Mouse (Mus musculus) limb, embryonic 11.5 days (tissue): ENCODE data around the gene Gm5134. TPM values are rescaled to one million over a fixed set of nuclear protein-coding genes. Genes with fewer than 3 reads are reported as not detected.

Source experiments
- ATAC-seq: fragments of 200-750 bp; cut with Nextera tagmentation; 2 replicates; pipeline ENCODE4 v1.8.0; 2017; ENCODE audit warnings: low read depth; ENCODE audit not compliant: insufficient number of reproducible peaks, low FRiP score, low TSS enrichment
- DNase-seq: peaks from one replicate; pipeline ENCODE4 v3.0.0-alpha.2; 2015; ENCODE audit warnings: low spot score
- H3K27ac ChIP-seq: fragments of 300-500 bp; sonication (generic); replicated peaks from 2 replicates; pipeline ENCODE4 v1.5.1; 2014; ENCODE audit warnings: low read depth, mild to moderate bottlenecking, low read length
- H3K27me3 ChIP-seq: fragments of 300-500 bp; sonication (generic); 2 replicates; pipeline ENCODE4 v1.6.1; 2014; ENCODE audit warnings: mild to moderate bottlenecking, low read length, mixed read lengths; ENCODE audit not compliant: control insufficient read depth, insufficient read depth
- H3K36me3 ChIP-seq: fragments of 300-500 bp; sonication (generic); 2 replicates; pipeline ENCODE4 v1.6.1; 2014; ENCODE audit warnings: mild to moderate bottlenecking, low read length, moderate library complexity, mixed read lengths; ENCODE audit not compliant: control insufficient read depth, insufficient read depth
- H3K4me1 ChIP-seq: fragments of 300-500 bp; sonication (generic); 2 replicates; pipeline ENCODE4 v1.6.1; 2014; ENCODE audit warnings: low read length, mixed read lengths; ENCODE audit not compliant: control insufficient read depth, insufficient read depth
- H3K4me2 ChIP-seq: fragments of 300-500 bp; sonication (generic); 2 replicates; pipeline ENCODE4 v1.6.1; 2014; ENCODE audit warnings: low read depth, mild to moderate bottlenecking, moderate library complexity; ENCODE audit not compliant: severe bottlenecking
- H3K4me3 ChIP-seq: fragments of 300-500 bp; sonication (generic); 2 replicates; pipeline ENCODE4 v1.5.1; 2014; ENCODE audit warnings: low read depth, low read length
- H3K9ac ChIP-seq: fragments of 300-500 bp; sonication (generic); 2 replicates; pipeline ENCODE4 v1.6.1; 2014; ENCODE audit warnings: mild to moderate bottlenecking, low read length
- H3K9me3 ChIP-seq: fragments of 300-500 bp; sonication (generic); 2 replicates; pipeline ENCODE4 v1.6.1; 2016; ENCODE audit warnings: low read length; ENCODE audit not compliant: control insufficient read depth
- WGBS: fragments of 180-500 bp; shearing (Covaris S2); extraction: QIAGEN DNeasy Blood & Tissue Kit; methylation state at CpG from one replicate; pipeline ENCODE4 v1.1.7; 2014; 5-methylcytosine and 5-hydroxymethylcytosine counted together
- polyA plus RNA-seq: library from polyadenylated mRNA; unstranded; fragments of >200 nt; fragmentation: Nextera tagmentation; extraction: Ambion mirVana; gene quantifications from 2 replicates; pipeline ENCODE4 v1.2.1, GENCODE M21; 2014

Gene Gm5134
- polyA plus RNA-seq, 1 experiment from 2014 or later = not detected

DNA sequence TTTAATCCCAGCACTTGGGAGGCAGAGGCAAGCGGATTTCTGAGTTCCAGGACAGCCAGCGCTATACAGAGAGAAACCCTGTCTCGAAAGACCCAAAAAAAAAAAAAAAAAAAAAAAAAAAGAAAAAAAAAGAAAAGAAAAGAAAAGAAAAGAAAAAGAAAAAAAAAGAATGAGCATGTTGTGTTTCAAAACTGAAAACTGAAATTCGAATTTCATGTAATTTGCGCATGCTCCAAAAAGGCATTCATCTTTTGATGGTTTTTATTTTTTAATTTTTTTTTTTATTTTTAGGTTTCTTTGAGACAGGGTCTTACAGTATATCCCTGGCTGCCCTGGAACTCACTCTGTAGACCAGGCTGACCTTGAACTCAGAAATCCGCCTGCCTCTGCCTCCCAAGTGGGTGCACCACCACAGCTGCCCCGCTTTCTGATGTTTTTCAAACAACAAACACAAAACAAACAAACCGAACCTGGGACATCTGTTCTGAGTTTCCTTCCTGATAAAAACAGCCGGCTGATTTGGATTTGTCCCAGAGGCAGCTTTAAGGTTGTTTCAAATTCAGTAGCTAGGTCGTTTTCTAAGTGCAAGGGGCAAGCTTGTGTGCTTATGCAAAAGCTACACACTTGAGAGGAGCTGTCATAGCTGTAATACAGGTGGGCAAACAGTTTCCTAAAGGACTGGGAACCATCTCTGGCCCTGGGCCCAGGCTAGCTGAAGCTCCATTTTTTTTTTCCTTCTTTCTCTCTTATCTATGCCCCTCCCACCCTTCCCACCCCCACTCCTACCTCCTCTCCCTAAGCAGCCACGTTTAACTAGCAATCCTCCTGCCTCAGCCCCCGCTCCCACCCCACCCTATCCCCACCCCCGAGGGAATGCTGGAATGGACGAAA is 77.4 kb downstream of the Gm5134 start:
- ATAC-seq = no peak; the same call in 1 of the 2 replicates
- no peaks in the 10 kb centered on the region for H3K36me3 ChIP-seq
- DNase-seq = peak; percentile 29
- peak overlapping the region; percentile 85 for H3K4me2 ChIP-seq
- no peaks in the 10 kb centered on the region for H3K27me3 ChIP-seq
- 52% methylated on average over 14 of the region's 14 CpGs for WGBS
- H3K9me3 ChIP-seq = no peaks in the 10 kb centered on the region
- H3K4me1 ChIP-seq = peaks cover 2% of the 10 kb centered on the region; the same call in 1 of the 2 replicates
- H3K27ac ChIP-seq = 0 out of 2 replicates have a peak overlapping the region, but pooled peaks have one; percentile 14
- peak overlapping the region; percentile 74 for H3K4me3 ChIP-seq
- H3K9ac ChIP-seq = peak overlapping the region; percentile 90

DNA sequence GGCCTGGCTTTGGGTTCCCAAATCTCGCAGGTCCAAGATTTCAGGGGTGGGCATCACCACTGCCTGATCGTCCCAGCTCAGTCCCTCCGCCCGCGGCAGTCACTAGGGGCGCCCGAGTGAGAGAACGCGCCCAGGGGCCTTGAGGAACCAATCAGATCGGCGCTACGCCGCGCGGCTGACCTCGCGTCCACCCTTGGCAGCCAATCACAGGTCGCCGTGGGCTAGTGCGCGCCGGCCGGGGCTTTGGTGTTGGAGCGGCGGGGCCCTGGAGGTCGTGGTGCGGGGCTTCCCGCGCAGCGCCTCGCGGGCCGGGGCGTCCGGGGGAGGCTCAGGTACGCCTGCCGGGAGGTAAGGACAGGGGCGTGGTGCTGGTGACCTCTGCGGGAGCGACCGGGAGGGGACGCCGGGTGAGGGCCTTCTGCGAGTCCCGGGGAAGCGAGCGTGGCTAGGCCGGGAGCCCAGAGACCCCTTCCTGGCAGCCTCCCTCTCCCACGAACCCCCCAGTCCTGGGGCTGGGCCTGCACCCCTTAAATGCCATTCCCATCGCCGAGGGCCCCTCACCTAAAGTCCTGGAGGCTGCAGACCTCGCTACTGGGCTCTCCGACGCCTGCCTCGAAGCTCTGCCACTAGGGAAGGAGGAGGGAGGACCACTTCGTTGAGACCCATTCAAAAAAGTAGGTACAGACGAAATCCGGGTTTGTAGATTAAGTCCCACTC is 78.2 kb downstream of the Gm5134 start, which contains the start of gene Zfp280b:
Zfp280b (plus strand) TSS at position 249 of the 717 bp plus-strand sequence.
- Histone ChIP-seq H3K27me3 (no peaks in the 10 kb centered on the region), H3K36me3 (no peaks in the 10 kb centered on the region), H3K4me2 (peak within 1 kb of the TSS; percentile 85), H3K27ac (peak within 1 kb of the TSS; percentile 14; the same call in 1 of the 2 replicates), H3K9me3 (no peaks in the 10 kb centered on the region), H3K4me3 (peak within 1 kb of the TSS; percentile 74), H3K4me1 (peaks cover 2% of the 10 kb centered on the region; the same call in 1 of the 2 replicates), H3K9ac (peak within 1 kb of the TSS; percentile 90)
- WGBS = under 1% methylated on average over 52 of the region's 58 CpGs
- ATAC-seq (peak; percentile 94), DNase-seq (peak; percentile 98)

DNA sequence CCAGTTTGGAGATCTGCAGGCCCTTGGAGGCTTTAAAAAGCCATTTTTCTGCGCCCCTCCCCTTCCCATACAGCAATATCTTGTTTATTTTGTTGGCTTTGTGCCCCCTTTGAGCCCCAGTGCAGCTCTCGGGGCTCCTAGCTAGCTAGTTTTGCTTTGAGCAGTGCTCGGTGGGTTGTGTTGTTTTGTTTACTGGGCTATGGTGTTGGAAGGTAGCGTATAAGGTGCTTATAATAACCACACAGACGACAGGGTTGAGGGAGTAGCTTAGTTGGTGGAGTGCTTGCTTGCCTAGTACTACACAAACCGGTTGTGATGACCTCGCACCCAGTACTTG is 78.8 kb downstream of the Gm5134 start:
- H3K4me1 ChIP-seq = peaks cover 2% of the 10 kb centered on the region; the same call in 1 of the 2 replicates
- WGBS = 26% methylated on average over 7 of the region's 7 CpGs
- H3K4me2 ChIP-seq = peak overlapping the region; percentile 85
- DNase-seq = no peak
- H3K9me3 ChIP-seq = no peaks in the 10 kb centered on the region
- H3K27me3 ChIP-seq = no peaks in the 10 kb centered on the region
- H3K4me3 ChIP-seq = peak overlapping the region; percentile 74
- no peak for ATAC-seq
- peaks cover 2% of the 10 kb centered on the region for H3K36me3 ChIP-seq
- H3K9ac ChIP-seq = peak overlapping the region; percentile 90
- H3K27ac ChIP-seq = no peak overlapping the region; the same call in 1 of the 2 replicates

DNA sequence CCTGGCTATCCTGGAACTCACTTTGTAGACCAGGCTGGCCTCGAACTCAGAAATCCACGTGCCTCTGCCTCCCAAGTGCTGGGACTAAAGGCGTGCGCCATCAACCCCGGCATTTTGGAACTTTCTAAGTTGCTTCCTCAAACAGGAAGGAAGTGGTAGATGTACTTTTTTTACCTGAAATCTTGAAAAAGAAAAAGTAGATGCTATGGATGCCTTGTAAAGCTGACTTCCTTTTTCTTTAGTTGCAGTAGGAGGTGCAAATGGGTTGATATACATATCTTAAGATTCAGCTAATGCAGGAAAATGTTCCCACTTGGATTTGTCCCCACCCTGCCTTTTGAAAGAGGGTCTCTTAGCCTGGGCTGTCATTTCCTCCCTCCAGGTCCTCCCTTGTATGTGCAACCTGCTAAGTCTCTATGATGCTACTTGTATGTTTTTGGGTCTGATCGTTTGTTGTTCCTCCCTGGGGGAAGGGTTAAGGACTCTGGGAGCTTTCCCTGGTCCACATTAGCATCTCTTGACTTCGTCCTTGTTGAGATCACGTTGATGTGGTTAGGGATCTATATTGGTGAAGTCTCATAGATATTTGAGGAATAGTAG is 79.8 kb downstream of the Gm5134 start:
- Histone ChIP-seq H3K27me3 (no peaks in the 10 kb centered on the region), H3K27ac (no peak overlapping the region), H3K36me3 (peaks cover 12% of the 10 kb centered on the region), H3K4me1 (no peaks in the 10 kb centered on the region), H3K4me3 (no peak overlapping the region), H3K9ac (no peak overlapping the region), H3K9me3 (no peaks in the 10 kb centered on the region), H3K4me2 (no peak overlapping the region)
- DNase-seq (no peak), ATAC-seq (no peak)
- WGBS = 94% methylated on average over 8 of the region's 8 CpGs

DNA sequence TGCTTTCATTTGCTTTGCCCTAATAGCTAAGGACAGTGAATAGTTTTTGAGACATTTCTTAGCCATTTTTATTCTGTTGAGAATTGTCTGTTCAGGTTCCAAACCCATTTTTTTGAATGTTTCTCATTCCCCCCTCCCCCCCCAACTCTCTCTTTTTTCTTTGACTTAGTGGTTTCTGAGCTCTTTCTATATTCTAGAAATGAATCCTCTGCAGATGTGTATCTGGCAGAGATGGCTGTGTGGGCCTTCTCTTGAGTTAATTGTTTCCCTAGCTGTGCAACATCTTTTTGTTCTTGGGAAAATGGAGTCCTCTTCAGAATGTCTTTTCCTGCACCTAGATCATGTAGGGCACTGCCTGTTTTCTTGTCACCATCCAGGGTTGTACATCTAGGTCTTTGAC is 81.0 kb downstream of the Gm5134 start:
- DNase-seq = no peak
- H3K36me3 ChIP-seq = peaks cover 23% of the 10 kb centered on the region
- no peak for ATAC-seq
- no peaks in the 10 kb centered on the region for H3K4me1 ChIP-seq
- H3K4me2 ChIP-seq = no peak overlapping the region
- H3K9ac ChIP-seq = no peak overlapping the region
- H3K4me3 ChIP-seq = no peak overlapping the region
- H3K9me3 ChIP-seq = no peaks in the 10 kb centered on the region
- no peak overlapping the region for H3K27ac ChIP-seq
- H3K27me3 ChIP-seq = no peaks in the 10 kb centered on the region

DNA sequence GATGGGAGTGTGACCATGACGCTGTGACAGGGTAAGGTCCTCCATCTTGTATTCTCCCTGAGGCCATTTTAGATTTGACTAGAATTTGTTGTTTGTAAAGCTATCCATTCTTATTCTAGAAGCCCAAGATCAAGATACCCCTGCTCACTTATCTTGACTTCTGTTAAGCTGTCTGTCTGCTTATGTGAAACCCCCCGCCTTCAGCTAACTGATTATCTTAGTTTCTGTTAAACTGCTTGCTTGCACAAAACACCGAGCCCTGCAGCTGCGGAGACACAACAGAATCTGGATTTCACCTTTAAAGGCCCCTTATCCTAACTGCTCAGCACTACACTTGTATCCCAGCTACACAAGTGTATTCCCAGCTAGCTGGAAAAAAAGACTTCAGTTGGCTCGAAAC is 82.6 kb downstream of the Gm5134 start:
- H3K27ac ChIP-seq = no peak overlapping the region
- H3K4me3 ChIP-seq = no peak overlapping the region
- H3K36me3 ChIP-seq = peaks cover 28% of the 10 kb centered on the region
- no peak overlapping the region for H3K9ac ChIP-seq
- WGBS = 96% methylated on average over 5 of the region's 5 CpGs
- ATAC-seq (no peak), DNase-seq (no peak)
- no peaks in the 10 kb centered on the region for H3K9me3 ChIP-seq
- H3K27me3 ChIP-seq = no peaks in the 10 kb centered on the region
- H3K4me1 ChIP-seq = no peaks in the 10 kb centered on the region
- no peak overlapping the region for H3K4me2 ChIP-seq

DNA sequence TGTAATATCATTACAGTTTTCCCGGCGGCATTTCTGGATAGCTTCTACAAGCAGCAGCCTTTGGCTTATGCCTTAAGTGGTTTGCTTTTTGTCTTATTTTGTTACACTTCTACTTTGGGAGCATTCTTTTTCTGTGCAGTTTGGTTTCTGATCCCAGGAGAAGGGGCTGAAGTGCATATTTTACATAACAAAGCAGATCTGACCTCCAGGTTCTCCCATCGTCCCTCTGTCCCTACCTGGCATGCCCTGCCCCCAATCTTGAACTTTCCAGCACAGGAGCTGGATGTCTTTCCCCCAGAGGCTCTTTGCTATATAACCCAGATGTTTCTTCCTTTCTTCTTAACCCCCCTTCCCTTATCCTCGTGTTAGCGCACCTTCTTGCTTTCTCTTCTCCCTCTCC is 91.0 kb downstream of the Gm5134 start:
- WGBS = 45% methylated on average over 5 of the region's 5 CpGs

DNA sequence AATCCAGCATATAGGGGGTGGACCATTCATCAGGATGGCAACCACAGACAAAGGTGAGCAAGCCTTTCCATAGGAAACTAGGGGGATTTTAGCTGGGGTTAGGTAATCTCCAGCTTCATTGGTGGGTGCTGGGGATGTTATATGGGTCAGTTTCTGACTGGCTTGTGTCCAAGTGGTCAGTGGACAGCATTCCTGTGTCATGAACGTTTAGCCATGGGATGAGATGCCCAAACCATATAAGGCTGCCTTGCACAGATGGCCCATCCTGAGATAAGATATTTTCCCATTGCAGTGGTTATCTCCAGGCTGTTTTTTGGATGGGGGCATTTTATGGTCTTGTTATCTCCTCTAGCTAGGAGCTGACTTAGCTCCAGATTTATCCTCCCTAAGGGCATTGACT is 92.4 kb downstream of the Gm5134 start:
- DNase-seq (no peak), ATAC-seq (no peak)
- Histone ChIP-seq H3K9ac (no peak overlapping the region), H3K9me3 (no peaks in the 10 kb centered on the region), H3K4me1 (no peaks in the 10 kb centered on the region), H3K4me3 (no peak overlapping the region), H3K4me2 (no peak overlapping the region), H3K36me3 (no peaks in the 10 kb centered on the region), H3K27ac (no peak overlapping the region), H3K27me3 (no peaks in the 10 kb centered on the region)
- 43% methylated on average over 1 of the region's 1 CpGs for WGBS

More for the DNA sequence above, 91.0 kb downstream of the Gm5134 start:
- ATAC-seq = no peak
- Histone ChIP-seq H3K27me3 (no peaks in the 10 kb centered on the region), H3K9me3 (no peaks in the 10 kb centered on the region), H3K4me3 (no peak overlapping the region), H3K9ac (no peak overlapping the region), H3K4me1 (no peaks in the 10 kb centered on the region), H3K36me3 (peaks cover 4% of the 10 kb centered on the region), H3K27ac (no peak overlapping the region), H3K4me2 (no peak overlapping the region)
- no peak for DNase-seq
